Mouse (Mus musculus): ENCODE measurements around the gene Thoc7.

Gene Thoc7

DNA sequence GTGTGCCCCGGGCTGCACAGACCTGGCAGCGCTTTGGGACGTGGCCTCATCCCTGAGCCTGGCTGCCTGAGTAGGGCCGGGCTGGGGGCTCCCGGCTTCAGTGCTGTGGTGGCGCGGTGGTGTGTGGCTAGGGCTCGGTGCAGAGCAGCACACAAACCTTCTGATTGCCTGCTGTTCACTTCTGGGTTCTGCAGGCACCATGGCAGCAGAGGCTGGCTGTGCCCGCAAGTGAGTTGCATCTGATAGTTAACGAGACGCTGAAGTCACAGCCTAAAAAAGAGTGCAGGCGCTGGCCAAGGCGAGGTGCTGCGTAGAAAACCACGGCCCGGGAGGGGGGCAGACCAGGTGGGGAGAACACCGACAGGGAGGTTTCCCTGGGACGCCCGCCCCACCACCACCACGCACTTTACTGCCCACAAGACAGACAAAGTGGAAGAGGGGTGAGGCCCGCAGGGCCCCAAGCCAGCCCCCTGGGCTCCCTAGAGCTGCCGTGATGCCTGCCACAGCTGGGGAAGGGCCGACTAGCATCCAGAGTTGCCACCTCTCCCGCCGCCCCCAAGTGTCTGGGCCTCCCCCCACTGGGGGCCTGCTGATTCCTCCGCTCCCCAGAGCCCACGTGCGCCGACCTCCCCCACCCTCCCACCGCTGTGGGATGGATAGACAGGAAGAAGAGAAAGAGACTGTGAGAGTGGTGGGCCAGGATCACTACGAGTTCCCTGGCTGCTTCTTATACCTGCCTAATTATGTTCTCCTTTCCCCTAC lies 28.2 kb downstream of the Thoc7 start:
- no peak for DNase-seq (ENCODE audit: inconsistent ontology term)

DNA sequence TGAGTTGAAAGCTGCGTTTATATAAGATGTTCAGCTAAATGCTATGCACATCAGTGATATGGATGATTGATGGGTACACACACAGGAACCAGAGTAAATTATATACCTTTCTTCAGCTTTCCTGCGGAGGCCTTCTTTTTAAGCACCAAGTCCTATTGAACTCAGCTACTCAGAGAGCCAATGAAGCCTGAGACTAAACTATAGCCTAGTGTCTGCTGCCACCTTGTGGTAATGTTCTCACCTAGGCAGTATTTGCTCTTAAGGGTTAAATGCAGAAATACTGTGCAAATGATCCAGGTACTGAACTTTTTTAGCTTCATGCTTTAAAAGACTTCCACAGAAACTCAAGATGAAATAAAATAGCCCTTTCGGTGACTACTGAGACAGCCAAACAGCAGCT lies 44.0 kb downstream of the Thoc7 start:
- DNase-seq (ENCODE audit: inconsistent ontology term): peak; percentile 64

DNA sequence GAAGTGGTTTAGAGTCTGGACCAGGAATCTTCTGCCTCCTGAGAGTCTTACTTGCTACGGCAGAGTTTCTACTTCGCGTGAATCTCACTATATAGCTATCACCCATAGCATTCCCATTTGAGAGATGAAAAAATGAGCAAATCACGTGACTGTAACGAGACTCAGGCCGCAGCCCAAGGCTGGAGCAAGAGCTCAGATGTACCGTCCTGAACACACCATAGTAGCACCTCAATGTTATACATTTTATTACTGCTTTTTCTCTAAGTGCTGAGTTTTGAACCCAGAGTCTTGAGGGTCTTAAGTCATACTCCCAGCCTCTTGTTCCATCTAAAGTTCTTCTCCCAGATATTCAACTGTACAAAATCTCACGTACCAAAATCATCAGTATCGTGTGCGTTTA lies 44.4 kb downstream of the Thoc7 start:
- no peak for DNase-seq (ENCODE audit: inconsistent ontology term)

DNA sequence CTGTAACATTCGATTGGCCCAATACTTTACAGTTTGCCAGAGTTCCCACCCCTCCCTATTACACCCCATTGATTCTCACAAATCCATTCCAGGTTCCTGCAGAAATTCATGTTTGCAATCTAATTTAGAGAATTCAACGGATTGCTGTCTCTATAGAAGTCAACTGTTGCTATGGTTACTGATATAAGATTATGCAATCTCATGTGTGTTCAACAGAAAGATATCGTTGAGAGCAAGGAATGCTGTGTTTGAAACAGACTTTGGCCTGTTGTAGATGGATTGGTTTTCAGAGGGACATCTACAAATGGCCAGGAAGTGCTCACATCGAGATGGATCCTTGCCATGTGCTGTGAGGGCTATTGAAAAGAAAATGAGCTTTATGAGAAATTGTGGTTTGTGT lies 46.4 kb downstream of the Thoc7 start:
- DNase-seq (ENCODE audit: inconsistent ontology term): no peak

DNA sequence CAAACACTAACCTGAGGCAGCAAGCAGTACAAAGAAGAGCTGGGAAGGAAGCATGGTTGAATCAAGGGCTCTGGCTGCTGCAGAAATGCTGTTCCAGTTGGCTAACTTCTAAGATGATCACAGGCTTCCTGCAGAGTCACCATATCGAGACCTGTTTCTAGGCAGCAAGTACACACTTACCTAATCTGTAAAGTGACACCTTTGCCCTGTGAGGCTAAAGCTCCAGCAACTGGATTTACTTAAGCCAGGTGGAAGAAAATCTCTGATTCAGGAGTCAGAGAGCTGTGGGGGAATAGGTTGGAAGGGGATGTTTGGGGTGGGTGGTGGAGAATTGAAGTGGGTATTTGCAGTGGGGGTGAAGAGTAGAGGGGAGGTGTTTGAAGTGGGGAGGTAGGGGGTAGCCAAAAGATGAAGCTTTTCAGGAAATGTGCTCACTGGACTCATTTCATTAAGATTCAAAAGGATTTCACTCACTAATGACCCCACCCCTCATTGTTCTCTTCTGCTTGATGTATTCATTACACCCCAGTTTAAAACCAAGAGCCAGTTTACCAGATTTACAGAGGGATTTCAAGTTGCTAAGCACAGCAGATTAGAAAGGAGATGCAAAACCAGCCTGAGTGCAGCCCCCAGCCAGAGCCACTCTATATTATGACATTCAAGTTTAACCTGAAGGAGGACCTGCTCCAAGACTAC lies 47.1 kb downstream of the Thoc7 start, which contains the start of gene Gm281:
TSS of gene Gm281 (minus strand) at position 92 of the 696 bp plus-strand sequence.
- no peak for DNase-seq (ENCODE audit: inconsistent ontology term)

DNA sequence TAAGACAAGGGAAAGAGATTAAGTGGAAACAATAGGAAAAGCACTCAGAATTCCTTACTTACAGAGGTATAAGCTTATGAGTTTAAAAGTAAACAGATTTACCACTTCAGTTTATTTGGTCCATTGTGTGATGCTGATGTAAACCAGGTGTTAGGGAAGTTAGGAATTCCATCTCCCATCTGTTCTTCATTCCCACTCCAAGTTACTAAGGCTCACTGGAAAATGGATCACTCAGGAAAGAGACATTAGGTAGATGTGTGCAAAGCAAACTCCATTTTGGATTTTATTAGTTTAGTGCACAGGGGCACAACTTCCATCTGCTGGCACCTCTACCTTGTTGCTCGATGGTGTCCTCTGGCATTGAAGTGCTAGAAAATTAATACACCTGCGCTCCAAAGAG lies 51.5 kb downstream of the Thoc7 start:
- DNase-seq (ENCODE audit: inconsistent ontology term): no peak

DNA sequence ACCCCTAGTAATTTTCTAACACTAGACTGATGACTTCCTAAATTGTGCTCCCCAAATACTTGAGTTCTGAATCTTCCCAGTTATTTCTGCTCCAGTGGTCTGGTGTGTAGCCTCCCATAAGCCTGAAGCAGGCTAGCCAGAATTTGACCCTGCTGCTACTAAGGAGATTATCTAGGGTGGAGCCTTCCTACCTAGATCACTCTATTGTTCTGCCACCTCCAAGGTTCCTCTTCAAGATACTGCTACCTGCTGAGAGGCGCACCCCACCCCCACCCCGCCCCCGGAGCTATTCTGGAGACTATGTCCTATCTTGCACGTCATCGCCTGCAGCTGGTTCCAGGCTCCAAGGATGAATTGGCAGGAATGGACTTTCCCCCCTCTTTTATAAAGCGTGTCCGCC lies 54.5 kb downstream of the Thoc7 start:
- no peak for DNase-seq (ENCODE audit: inconsistent ontology term)

DNA sequence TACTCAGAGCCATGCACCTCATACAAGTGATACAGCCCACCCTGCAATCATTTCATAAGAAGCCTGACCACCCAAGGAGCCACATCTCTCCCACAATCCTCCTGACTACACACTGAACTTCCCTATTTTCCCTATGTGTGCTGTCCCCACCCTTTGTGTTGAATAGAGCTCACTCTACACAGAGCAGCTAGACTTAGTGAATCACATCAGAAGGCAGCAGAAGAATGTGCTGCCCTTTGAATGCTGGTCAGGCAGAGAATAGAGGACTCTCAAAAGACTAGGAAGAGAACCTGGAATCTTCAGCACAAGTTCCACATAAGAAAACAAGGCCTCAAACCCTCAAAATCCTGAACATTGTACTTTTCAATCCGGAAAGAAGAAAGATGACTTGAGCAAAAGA lies 55.2 kb downstream of the Thoc7 start:
- peak; percentile 69 for DNase-seq (ENCODE audit: inconsistent ontology term)

DNA sequence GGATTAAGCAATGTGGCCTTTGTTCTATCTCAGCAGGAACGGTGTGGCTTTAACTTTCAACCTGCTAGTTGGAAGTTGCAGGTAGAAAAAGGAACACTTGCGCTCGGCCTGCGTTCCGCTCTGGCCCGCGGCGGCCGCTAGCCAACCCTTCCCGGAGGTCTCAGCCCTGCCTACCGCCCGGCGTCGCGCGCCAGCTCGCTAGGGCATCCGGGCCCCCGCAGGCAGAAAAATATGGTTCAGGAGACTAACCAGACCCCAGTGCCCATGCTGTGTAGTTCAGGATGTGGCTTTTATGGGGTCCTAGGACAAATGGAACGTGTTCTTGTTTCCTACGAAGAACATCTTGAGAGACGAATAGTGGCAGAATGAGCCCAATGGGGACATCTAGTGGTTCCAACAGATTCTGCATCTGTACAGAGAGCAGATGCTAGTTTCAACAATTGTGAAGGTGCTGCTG lies 60.0 kb downstream of the Thoc7 start:
- peak; percentile 77 for DNase-seq (ENCODE audit: inconsistent ontology term)

All from Muller cell, postnatal 12 days (primary cell).